Mouse (Mus musculus) stomach, embryonic 14.5 days (tissue): ENCODE results near the gene Fcgr4. TPM values are rescaled to one million over a fixed set of nuclear protein-coding genes. Genes with fewer than 3 reads are reported as not detected.
"Not testable (repeated sequence)": the region's sequence is repeated elsewhere in the genome, so short reads cannot be mapped to it uniquely, and the experiment has no call there.

ENCODE experiments used
- ATAC-seq: fragments of 200-750 bp; cut with Nextera tagmentation; 2 replicates; pipeline ENCODE4 v1.8.0; 2017; ENCODE audit warnings: low read depth, moderate TSS enrichment; ENCODE audit not compliant: insufficient number of reproducible peaks, insufficient read depth, low FRiP score
- H3K27ac ChIP-seq: fragments of 300-500 bp; sonication (generic); 2 replicates; pipeline ENCODE4 v1.5.1; 2014; ENCODE audit warnings: mild to moderate bottlenecking, low read length, moderate library complexity, mixed read lengths
- H3K27me3 ChIP-seq: fragments of 300-500 bp; sonication (generic); 2 replicates; pipeline ENCODE4 v1.6.1; 2014; ENCODE audit warnings: low read length, control low read depth, mixed read lengths; ENCODE audit not compliant: control insufficient read depth, insufficient read depth
- H3K36me3 ChIP-seq: fragments of 300-500 bp; sonication (generic); 2 replicates; pipeline ENCODE4 v1.6.1; 2014; ENCODE audit warnings: mild to moderate bottlenecking, control low read depth, low read length, moderate library complexity, mixed read lengths; ENCODE audit not compliant: control insufficient read depth, insufficient read depth
- H3K4me1 ChIP-seq: fragments of 300-500 bp; sonication (generic); 2 replicates; pipeline ENCODE4 v1.6.1; 2014; ENCODE audit warnings: low read length, control low read depth, mixed read lengths; ENCODE audit not compliant: control insufficient read depth, insufficient read depth
- H3K4me2 ChIP-seq: fragments of 300-500 bp; sonication (generic); replicated peaks from 2 replicates; pipeline ENCODE4 v1.6.1; 2014; ENCODE audit warnings: low read depth, low read length, control low read depth
- H3K4me3 ChIP-seq: fragments of 300-500 bp; sonication (generic); 2 replicates; pipeline ENCODE4 v1.5.1; 2014; ENCODE audit warnings: low read depth, low read length, control low read depth
- H3K9ac ChIP-seq: fragments of 300-500 bp; sonication (generic); replicated peaks from 2 replicates; pipeline ENCODE4 v1.6.1; 2014; ENCODE audit warnings: low read depth, mild to moderate bottlenecking, control low read depth, low read length, moderate library complexity, mixed read lengths
- H3K9me3 ChIP-seq: fragments of 300-500 bp; sonication (generic); 2 replicates; pipeline ENCODE4 v1.6.1; 2016; ENCODE audit warnings: low read depth, low read length, control low read depth; ENCODE audit not compliant: control insufficient read depth
- whole genome bisulfite sequencing: fragments of 180-500 bp; shearing (Covaris S2); extraction: QIAGEN DNeasy Blood & Tissue Kit; methylation state at CpG from one replicate; pipeline ENCODE4 v1.1.7; 2014; 5-methylcytosine and 5-hydroxymethylcytosine counted together
- polyA plus RNA-seq: library from polyadenylated mRNA; unstranded; fragments of >200 nt; fragmentation: Nextera tagmentation; extraction: Ambion mirVana; gene quantifications from 2 replicates; pipeline ENCODE4 v1.2.1, GENCODE M21; 2014

The Fcgr4 gene
- polyA plus RNA-seq, 1 experiment from 2014 or later: 0.91 TPM

DNA sequence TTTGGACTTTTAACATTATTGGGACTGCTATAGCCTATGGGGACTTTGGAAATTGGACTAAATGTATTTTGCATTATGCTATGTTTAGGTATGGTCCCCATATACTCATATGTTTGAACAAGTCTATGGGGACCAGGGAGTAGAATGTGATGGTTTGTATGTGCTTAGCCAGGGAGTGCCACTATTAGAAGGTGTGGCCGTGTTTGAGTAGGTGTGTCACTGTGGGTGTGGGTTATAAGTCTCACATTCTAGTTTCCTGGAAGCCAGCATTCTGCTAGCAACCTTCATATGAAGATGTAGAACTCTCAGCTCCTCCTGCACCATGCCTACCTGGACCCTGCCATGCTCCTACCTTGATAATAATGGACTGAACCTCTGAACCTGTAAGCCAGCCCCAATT is 37.0 kb upstream of the Fcgr4 start:
- not testable (repeated sequence) for H3K9me3 ChIP-seq, H3K27me3 ChIP-seq, H3K4me1 ChIP-seq, H3K4me3 ChIP-seq, H3K36me3 ChIP-seq, H3K4me2 ChIP-seq, H3K27ac ChIP-seq, H3K9ac ChIP-seq
- 67% methylated on average over 1 of the region's 1 CpGs for WGBS
- ATAC-seq: 0 out of 2 replicates have a peak, but pooled peaks have one; percentile 49

DNA sequence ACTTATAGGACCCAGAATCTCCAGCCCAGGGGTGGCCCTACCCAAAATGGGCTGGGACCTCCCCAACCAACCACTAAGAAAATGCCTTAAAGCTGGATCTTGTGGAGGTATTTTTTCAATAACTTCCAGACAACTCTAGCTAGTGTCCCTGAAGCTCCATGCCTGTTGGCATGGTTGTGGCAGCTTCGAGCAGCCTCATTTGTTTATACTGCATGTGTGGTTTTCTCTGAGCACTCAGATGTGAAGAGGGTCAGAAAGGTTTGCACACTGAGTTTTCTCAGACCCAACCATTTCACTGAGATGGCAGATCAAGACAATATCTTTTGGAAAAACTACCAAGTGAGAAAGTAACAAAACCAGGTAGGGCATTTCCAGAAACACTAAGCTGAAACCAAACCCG is 36.4 kb upstream of the Fcgr4 start:
- no peak overlapping the region for H3K4me3 ChIP-seq
- H3K27me3 ChIP-seq: no peaks in the 10 kb centered on the region
- H3K9me3 ChIP-seq: no peaks in the 10 kb centered on the region
- 64% methylated on average over 2 of the region's 2 CpGs for WGBS
- no peak for ATAC-seq
- no peak overlapping the region for H3K27ac ChIP-seq
- H3K4me2 ChIP-seq: no peak overlapping the region
- no peaks in the 10 kb centered on the region for H3K36me3 ChIP-seq
- no peak overlapping the region for H3K9ac ChIP-seq
- H3K4me1 ChIP-seq: no peaks in the 10 kb centered on the region

DNA sequence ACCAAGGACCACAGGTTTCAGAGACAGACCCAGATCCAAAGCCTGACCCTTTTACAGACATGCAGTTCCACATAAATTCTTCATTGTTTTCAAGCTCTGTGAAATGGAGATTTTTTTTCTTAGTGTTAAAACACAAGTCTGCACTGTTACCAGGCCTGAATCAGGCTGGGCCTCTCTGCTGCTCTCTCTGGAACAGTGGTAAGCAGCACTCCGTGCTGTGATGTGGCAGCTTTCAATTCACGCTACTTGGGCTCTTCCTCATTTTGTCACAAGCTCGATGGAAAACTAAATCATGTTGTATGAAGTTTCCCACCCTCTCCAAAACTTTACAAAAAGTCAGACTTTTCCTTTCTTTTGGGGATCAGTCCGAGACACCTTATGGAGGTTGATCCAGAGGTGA is 35.7 kb upstream of the Fcgr4 start:
- Histone ChIP-seq H3K36me3 (no peaks in the 10 kb centered on the region), H3K9ac (no peak overlapping the region), H3K27me3 (no peaks in the 10 kb centered on the region), H3K4me1 (no peaks in the 10 kb centered on the region), H3K9me3 (no peaks in the 10 kb centered on the region), H3K4me2 (no peak overlapping the region), H3K4me3 (no peak overlapping the region), H3K27ac (no peak overlapping the region)
- 73% methylated on average over 4 of the region's 4 CpGs for WGBS
- ATAC-seq: no peak

DNA sequence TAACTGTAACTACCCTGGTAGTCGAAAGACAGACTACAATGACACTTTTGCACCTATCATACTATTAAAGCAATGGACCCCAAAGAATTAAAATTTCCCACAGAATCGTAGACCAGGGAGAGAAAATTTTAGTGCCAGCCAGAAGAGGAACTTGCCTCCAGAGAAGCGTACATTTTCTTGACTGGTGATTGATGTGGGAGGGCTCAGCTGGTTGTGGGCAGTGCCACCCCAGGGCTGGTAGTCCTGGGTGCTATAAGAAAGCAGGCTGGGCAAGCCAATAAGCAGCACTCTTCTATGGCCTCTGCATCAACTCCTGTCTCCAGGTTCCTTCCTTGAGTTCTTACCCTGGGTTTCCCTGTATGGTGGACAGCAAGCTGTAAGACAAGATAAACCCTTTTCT is 33.6 kb upstream of the Fcgr4 start:
- Histone ChIP-seq H3K27ac (no peak overlapping the region), H3K36me3 (no peaks in the 10 kb centered on the region), H3K9me3 (no peaks in the 10 kb centered on the region), H3K4me3 (no peak overlapping the region), H3K4me1 (no peaks in the 10 kb centered on the region), H3K27me3 (no peaks in the 10 kb centered on the region), H3K9ac (no peak overlapping the region), H3K4me2 (no peak overlapping the region)
- WGBS: 84% methylated on average over 3 of the region's 3 CpGs
- no peak for ATAC-seq

DNA sequence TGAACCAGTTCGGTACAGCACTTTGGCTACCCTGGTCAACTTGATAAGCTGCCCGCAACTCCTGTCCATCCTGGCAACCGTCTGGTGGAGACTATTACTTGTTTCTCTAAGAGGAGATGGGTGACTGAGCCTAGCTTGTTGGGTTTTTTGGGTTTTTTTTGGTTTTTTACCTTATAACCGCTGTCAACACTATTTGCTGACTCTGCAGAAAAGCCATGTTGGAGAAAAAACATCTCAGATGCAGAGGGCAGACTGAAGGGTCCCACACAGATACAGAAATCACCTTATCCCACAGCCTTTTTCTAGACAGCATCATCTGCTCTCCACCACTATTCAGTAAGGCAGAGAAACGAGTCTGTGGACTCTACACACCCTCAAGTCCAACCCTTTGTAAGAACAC is 32.9 kb upstream of the Fcgr4 start:
- Histone ChIP-seq H3K4me1 (no peaks in the 10 kb centered on the region), H3K9me3 (no peaks in the 10 kb centered on the region), H3K4me2 (no peak overlapping the region), H3K27me3 (no peaks in the 10 kb centered on the region), H3K27ac (no peak overlapping the region), H3K9ac (no peak overlapping the region), H3K36me3 (no peaks in the 10 kb centered on the region), H3K4me3 (no peak overlapping the region)
- ATAC-seq: no peak
- WGBS: 85% methylated on average over 5 of the region's 5 CpGs

DNA sequence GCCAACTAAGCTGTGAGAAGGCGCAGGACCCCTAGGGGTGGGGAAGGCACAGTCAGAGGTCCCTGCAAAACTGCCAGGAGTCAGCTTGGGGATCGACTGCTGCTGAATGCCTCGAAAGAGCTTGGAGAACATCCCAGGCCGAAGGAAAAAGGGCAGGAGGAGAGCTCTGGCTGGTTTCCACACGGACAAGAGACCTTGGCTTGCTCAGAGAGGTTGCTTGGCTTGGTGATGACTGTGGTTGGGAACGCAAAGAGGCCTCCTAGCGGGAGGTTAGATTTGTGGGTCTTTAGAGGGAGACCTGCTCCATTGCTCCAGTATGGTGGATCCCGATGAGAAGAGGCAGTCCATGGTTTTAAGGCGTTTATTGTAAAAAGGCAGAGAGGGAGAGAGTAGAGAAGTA is 29.1 kb upstream of the Fcgr4 start:
- no peak for ATAC-seq
- 61% methylated on average over 9 of the region's 9 CpGs for WGBS
- H3K9me3 ChIP-seq: no peaks in the 10 kb centered on the region

DNA sequence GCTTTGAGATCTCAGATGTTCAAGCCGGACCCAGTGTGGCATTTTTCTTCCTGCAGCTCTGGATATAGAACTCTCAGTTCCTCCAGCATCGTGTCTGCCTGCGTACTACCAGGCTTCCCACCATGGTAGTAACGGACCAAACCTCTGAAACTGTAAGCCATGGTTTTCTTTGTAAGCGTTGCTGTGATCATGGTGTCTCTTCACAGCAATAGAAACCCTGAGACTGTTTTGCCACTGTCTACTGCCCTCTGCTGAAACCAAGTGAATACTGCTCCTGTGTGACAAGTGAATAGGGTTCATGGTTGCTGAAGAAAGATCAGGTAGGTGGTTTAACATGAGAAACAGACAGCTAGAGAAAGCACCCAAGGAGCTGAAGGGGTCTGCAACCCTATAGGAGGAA is 26.2 kb upstream of the Fcgr4 start:
- H3K4me2 ChIP-seq: no peak overlapping the region
- ATAC-seq: no peak
- 65% methylated on average over 5 of the region's 5 CpGs for WGBS

More for the DNA sequence above, 29.1 kb upstream of the Fcgr4 start:
- Histone ChIP-seq H3K4me3 (no peak overlapping the region), H3K27ac (no peak overlapping the region), H3K9ac (no peak overlapping the region), H3K4me1 (no peaks in the 10 kb centered on the region), H3K36me3 (no peaks in the 10 kb centered on the region), H3K27me3 (no peaks in the 10 kb centered on the region), H3K4me2 (no peak overlapping the region)

DNA sequence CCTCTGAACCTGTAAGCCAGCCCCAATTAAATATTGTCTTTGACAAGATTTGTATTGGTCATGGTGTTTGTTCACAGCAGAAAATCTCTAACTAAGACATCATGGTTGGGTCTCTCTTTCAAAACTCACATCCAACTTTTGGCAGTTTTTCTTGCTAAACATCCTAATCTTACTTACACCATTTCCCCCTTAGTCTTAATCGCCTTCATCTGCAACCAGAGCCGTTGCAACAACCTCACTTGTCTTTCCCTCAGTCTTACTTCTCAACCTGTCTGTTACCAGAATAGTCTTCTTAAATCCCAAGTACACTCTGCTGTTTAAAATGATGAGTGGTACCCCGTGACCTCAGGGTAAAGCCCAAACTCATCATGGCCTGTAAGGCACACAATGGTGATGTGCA is 22.7 kb upstream of the Fcgr4 start:
- Histone ChIP-seq H3K27ac (no peak overlapping the region), H3K4me3 (no peak overlapping the region), H3K27me3 (no peaks in the 10 kb centered on the region), H3K4me1 (no peaks in the 10 kb centered on the region), H3K36me3 (no peaks in the 10 kb centered on the region), H3K4me2 (no peak overlapping the region), H3K9ac (no peak overlapping the region), H3K9me3 (no peaks in the 10 kb centered on the region)
- 78% methylated on average over 3 of the region's 3 CpGs for WGBS
- no peak for ATAC-seq

More for the DNA sequence above, 26.2 kb upstream of the Fcgr4 start:
- H3K4me3 ChIP-seq: no peak overlapping the region
- H3K36me3 ChIP-seq: no peaks in the 10 kb centered on the region
- no peaks in the 10 kb centered on the region for H3K27me3 ChIP-seq
- H3K27ac ChIP-seq: no peak overlapping the region
- H3K4me1 ChIP-seq: no peaks in the 10 kb centered on the region
- no peaks in the 10 kb centered on the region for H3K9me3 ChIP-seq
- no peak overlapping the region for H3K9ac ChIP-seq

DNA sequence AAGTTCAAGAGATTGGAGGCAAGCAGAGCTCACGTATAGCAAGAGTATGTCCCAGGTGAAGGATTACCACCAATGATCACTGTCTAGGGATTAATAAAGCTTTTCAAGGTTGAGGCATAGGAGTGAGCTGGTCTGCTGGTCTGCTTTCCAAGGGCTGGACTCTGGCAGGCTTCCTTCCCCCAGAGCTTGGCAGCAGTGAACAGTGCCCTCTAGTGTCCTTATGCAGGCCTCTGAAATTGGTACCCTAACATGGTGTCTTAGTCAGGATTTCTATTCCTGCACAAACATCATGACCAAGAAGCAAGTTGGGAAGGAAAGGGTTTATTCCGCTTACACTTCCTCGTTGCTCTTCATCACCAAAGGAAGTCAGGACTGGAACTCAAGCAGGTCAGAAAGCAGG is 22.0 kb upstream of the Fcgr4 start:
- Histone ChIP-seq H3K27me3 (no peaks in the 10 kb centered on the region), H3K36me3 (no peaks in the 10 kb centered on the region), H3K4me3 (no peak overlapping the region), H3K9ac (no peak overlapping the region), H3K27ac (no peak overlapping the region), H3K4me1 (no peaks in the 10 kb centered on the region), H3K4me2 (no peak overlapping the region), H3K9me3 (no peaks in the 10 kb centered on the region)
- WGBS: 46% methylated on average over 3 of the region's 3 CpGs
- no peak for ATAC-seq
